Mouse (Mus musculus) liver, adult 2 months (tissue): ENCODE results near the gene Mier1. TPM values are rescaled to one million over a fixed set of nuclear protein-coding genes. Genes with fewer than 3 reads are reported as not detected.
"Not testable (repeated sequence)": the region's sequence is repeated elsewhere in the genome, so short reads cannot be mapped to it uniquely, and the experiment has no call there.

Source experiments
- DNase-seq: peaks from one replicate; pipeline ENCODE4 v3.0.0-alpha.2; 2011; ENCODE audit warnings: low read depth, low spot score; ENCODE audit errors: extremely low read depth
- H3K27ac ChIP-seq: fragments of 200-500 bp; replicated peaks from 2 replicates; pipeline ENCODE4 v1.5.1; 2012; ENCODE audit warnings: low read depth, mild to moderate bottlenecking, control low read depth, inconsistent platforms, low read length; ENCODE audit not compliant: insufficient read depth
- H3K27me3 ChIP-seq: fragments of 200-500 bp; 2 replicates; pipeline ENCODE4 v1.6.1; 2012; ENCODE audit warnings: mild to moderate bottlenecking, moderate library complexity, low read length, inconsistent platforms; ENCODE audit not compliant: control insufficient read depth, insufficient read depth
- H3K36me3 ChIP-seq: fragments of 200-500 bp; 2 replicates; pipeline ENCODE4 v1.6.1; 2012; ENCODE audit warnings: low read length, inconsistent platforms; ENCODE audit not compliant: control insufficient read depth, insufficient read depth
- H3K4me1 ChIP-seq: fragments of 200-500 bp; 2 replicates; pipeline ENCODE4 v1.6.1; 2011; ENCODE audit warnings: low read length; ENCODE audit not compliant: control insufficient read depth, insufficient read depth
- H3K4me3 ChIP-seq: fragments of 200-500 bp; 2 replicates; pipeline ENCODE4 v1.5.1; 2011; ENCODE audit warnings: low read depth, mild to moderate bottlenecking, control low read depth, low read length, moderate library complexity; ENCODE audit not compliant: insufficient read depth
- H3K79me2 ChIP-seq: fragments of 200-500 bp; 2 replicates; pipeline ENCODE4 v1.6.1; 2012; ENCODE audit warnings: inconsistent platforms, mild to moderate bottlenecking, low read length, moderate library complexity; ENCODE audit not compliant: control insufficient read depth, insufficient read depth
- H3K9ac ChIP-seq: fragments of 200-500 bp; 2 replicates; pipeline ENCODE4 v1.6.1; 2012; ENCODE audit warnings: low read depth, mild to moderate bottlenecking, control low read depth, inconsistent platforms, low read length
- CTCF ChIP-seq: fragments of 200-500 bp; IDR thresholded peaks from 2 replicates; pipeline ENCODE4 v1.5.1; 2011; ENCODE audit warnings: low read depth, low read length, control low read depth
- POLR2A ChIP-seq: fragments of 200-500 bp; IDR thresholded peaks from 2 replicates; pipeline ENCODE4 v1.6.1; 2011; ENCODE audit warnings: low read length, control low read depth; ENCODE audit not compliant: insufficient read depth; ENCODE audit errors: extremely low read depth
- WGBS: fragments of 180-500 bp; shearing (Covaris S2); methylation state at CpG from one replicate; pipeline ENCODE4 v1.1.7; 2018; 5-methylcytosine and 5-hydroxymethylcytosine counted together
- polyA plus RNA-seq: library from polyadenylated mRNA; depleted of rRNA; stranded (reverse); fragments of >200 nt; gene quantifications from 2 replicates; pipeline ENCODE4 v1.2.3, GENCODE M21; 2012
- total RNA-seq: library from RNA; depleted of rRNA; stranded (reverse); fragments of >200 nt; gene quantifications from 2 replicates; pipeline ENCODE4 v1.2.3, GENCODE M21; 2014

Gene Mier1
- total and polyA plus RNA-seq, 2 experiments: 7.3 to 25.4 TPM

DNA sequence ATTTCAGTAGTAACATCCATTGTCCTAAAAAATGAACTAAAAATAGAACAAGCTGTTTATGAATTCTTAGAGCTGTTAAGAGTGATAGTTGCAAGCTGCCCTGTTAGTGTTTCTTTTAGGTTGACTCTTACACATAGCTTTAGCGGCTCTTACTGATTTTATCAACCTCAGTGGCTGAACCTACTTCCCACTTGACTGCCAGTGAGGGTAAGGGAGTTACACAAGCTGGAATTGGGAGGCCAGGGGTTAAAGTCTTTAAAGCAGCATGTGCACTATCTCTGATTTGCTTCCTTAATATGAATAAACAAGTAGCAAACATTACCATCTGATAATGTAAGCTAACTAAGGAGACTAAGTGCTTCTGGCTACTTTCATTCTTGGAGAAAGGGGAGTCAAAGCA, 22.8 kb downstream of the Mier1 start:
- DNase-seq: no peak
- TF ChIP-seq CTCF (no peak), POLR2A (no peak)
- Histone ChIP-seq H3K36me3 (peaks cover 31% of the 10 kb centered on the region), H3K27ac (no peak overlapping the region), H3K4me3 (no peak overlapping the region), H3K4me1 (no peaks in the 10 kb centered on the region), H3K27me3 (no peaks in the 10 kb centered on the region), H3K79me2 (no peaks in the 10 kb centered on the region), H3K9ac (no peak overlapping the region)
- WGBS: 39% methylated on average over 1 of the region's 1 CpGs

DNA sequence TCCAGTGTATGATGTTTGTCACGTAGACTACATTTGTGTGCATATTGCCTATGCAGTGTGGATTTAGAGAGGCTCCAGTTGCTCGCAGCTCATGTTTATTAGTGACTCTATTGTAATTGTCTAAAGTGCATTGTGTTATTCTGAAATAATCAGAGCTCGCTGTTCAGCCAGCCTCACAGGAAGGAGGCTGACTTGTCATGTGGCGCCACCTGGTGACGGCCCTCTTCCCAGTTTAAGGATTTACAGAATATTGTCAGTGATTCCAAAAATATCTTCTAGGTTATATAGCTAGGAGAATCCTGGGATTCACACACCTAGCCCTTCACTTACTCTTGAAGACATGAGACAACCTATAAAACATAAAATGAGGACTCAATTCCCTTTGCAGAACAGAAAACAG, 32.1 kb downstream of the Mier1 start:
- Histone ChIP-seq H3K9ac (no peak overlapping the region), H3K27me3 (no peaks in the 10 kb centered on the region), H3K4me3 (no peak overlapping the region), H3K27ac (no peak overlapping the region), H3K4me1 (no peaks in the 10 kb centered on the region), H3K79me2 (no peaks in the 10 kb centered on the region; the same call in 1 of the 2 replicates), H3K36me3 (peaks cover 58% of the 10 kb centered on the region)
- WGBS: 49% methylated on average over 5 of the region's 5 CpGs
- DNase-seq: no peak
- TF ChIP-seq POLR2A (no peak), CTCF (peak; percentile 90)

DNA sequence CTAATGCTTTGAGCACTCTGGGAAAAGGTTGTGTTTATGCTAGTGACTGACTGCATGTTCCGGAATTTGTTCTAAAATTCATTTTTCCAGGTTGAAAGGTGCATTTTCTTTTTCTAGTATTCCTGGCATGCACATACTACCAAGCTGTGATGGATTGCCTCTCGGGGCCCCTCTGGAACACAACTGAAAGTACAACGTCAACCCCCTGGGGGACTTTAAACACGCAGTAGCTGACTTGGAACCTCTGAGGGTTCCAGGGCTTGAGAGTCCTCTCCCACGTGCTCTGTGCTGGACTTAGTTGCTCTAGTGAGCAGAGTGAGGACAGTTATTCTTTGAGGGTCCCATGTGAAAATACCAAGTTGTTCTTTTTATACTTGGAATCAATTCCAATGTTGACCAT, 37.8 kb downstream of the Mier1 start:
- H3K36me3 ChIP-seq: peaks cover 74% of the 10 kb centered on the region
- DNase-seq: no peak
- H3K4me1 ChIP-seq: no peaks in the 10 kb centered on the region
- no peaks in the 10 kb centered on the region; the same call in 1 of the 2 replicates for H3K79me2 ChIP-seq
- H3K4me3 ChIP-seq: no peak overlapping the region
- no peaks in the 10 kb centered on the region for H3K27me3 ChIP-seq
- no peak overlapping the region for H3K9ac ChIP-seq
- TF ChIP-seq POLR2A: no peak
- no peak for TF ChIP-seq CTCF
- H3K27ac ChIP-seq: no peak overlapping the region
- 95% methylated on average over 5 of the region's 5 CpGs for WGBS

DNA sequence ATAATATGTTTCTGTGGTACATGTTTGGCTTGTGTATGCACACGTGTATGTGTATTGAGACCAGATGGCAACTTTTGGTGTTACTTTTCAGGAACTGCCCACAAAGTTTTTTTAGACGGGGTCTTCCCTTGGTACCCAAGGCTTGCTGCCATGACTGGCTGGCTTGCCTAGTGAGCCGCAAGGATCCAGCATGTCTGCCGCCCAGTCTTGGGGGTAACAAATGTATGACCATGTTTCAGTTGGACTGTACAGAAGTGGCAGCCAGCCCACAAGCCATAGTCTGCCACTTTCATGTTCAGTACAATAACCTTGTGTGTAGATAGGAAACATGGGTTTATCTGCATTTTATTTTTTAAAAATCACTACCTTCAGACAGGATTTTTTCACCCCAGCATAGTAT, 44.6 kb downstream of the Mier1 start:
- H3K79me2 ChIP-seq: no peaks in the 10 kb centered on the region
- no peak overlapping the region for H3K27ac ChIP-seq
- H3K27me3 ChIP-seq: no peaks in the 10 kb centered on the region
- no peak for TF ChIP-seq POLR2A
- no peak for TF ChIP-seq CTCF
- DNase-seq: no peak
- no peak overlapping the region for H3K9ac ChIP-seq
- H3K4me3 ChIP-seq: no peak overlapping the region
- 94% methylated on average over 4 of the region's 4 CpGs for WGBS
- peaks cover 63% of the 10 kb centered on the region for H3K36me3 ChIP-seq
- H3K4me1 ChIP-seq: no peaks in the 10 kb centered on the region

DNA sequence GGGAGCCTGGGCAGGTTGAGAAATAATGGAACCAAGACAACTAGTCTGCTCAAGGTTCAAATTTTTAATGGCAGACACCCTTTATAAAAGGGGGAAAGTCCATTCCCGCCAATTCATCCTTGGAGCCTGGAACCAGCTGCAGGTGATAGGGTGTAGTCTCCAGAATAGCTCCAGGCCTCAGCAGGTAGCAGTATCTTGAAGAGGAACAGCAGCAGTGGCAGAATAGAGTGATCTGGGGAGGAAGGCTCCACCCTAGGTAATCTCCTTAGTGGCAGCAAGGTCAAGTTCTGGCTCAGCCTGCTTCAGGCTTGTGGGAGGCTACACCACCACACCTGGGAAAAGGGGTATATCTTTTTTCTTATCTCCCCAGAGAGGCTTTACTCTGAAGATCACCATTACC, 52.0 kb downstream of the Mier1 start:
- WGBS: 90% methylated on average over 1 of the region's 1 CpGs
- not testable (repeated sequence) for H3K27ac ChIP-seq, H3K27me3 ChIP-seq, H3K9ac ChIP-seq, DNase-seq, H3K4me1 ChIP-seq, H3K4me3 ChIP-seq, H3K79me2 ChIP-seq
- H3K36me3 ChIP-seq: peaks cover 22% of the 10 kb centered on the region

DNA sequence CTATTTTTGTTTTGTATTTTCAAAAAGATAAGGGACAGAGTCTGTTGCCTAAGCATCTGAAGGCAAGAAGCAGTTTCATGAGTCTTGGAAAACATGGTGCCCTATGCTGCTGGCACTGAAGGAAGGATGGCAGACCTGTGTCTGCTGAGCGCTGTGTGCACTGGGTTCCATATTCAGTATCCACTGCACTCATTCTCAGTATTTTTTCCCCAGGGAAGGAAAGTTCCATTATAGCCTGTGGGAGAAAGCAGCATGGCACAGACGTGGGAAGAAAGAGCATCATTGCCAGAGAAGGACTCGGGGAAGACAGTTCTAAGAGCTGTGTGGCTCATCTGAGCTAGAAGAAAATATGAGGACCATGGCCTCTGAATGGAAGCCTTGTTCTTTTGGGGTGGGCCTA, 57.1 kb downstream of the Mier1 start:
- H3K36me3 ChIP-seq: peaks cover 39% of the 10 kb centered on the region
- WGBS: 98% methylated on average over 3 of the region's 3 CpGs
- DNase-seq: no peak
- TF ChIP-seq CTCF: no peak
- TF ChIP-seq POLR2A: no peak
- no peak overlapping the region for H3K4me3 ChIP-seq
- H3K79me2 ChIP-seq: no peaks in the 10 kb centered on the region
- H3K9ac ChIP-seq: no peak overlapping the region
- H3K27ac ChIP-seq: no peak overlapping the region
- H3K27me3 ChIP-seq: no peaks in the 10 kb centered on the region
- H3K4me1 ChIP-seq: no peaks in the 10 kb centered on the region

DNA sequence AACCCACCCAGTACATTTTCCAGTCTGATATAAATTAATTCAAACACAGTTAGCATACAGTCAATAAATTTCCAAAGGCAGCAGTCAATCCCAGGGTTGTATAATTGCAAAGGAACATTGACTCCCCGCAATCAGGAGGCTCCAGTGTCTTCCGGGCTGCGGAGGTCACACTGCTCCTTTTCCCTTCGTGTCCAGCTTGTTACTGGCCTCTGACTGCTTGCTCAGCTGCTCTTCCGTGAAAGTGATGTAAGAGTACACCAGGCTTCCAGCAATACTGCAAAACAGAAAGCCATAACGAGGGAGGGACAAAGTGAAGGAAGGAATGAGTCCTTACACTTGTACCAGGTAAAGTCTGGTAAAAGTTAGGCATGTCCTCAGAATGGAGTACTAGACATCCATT, 59.3 kb downstream of the Mier1 start:
- Histone ChIP-seq H3K4me3 (no peak overlapping the region), H3K79me2 (no peaks in the 10 kb centered on the region), H3K27me3 (no peaks in the 10 kb centered on the region), H3K27ac (no peak overlapping the region), H3K36me3 (peaks cover 50% of the 10 kb centered on the region), H3K9ac (no peak overlapping the region), H3K4me1 (no peaks in the 10 kb centered on the region)
- no peak for TF ChIP-seq POLR2A
- no peak for TF ChIP-seq CTCF
- DNase-seq: no peak
- WGBS: 75% methylated on average over 6 of the region's 6 CpGs
